Mouse (Mus musculus) heart, embryonic 14.5 days (tissue): Measurements from ENCODE around the gene Snrpg. TPM values are rescaled to one million over a fixed set of nuclear protein-coding genes. Genes with fewer than 3 reads are reported as not detected.

Source experiments
- ATAC-seq: fragments of 200-750 bp; cut with Nextera tagmentation; 2 replicates; pipeline ENCODE4 v1.8.0; 2017; ENCODE audit warnings: low read depth, moderate TSS enrichment; ENCODE audit not compliant: insufficient number of reproducible peaks, insufficient read depth, low FRiP score
- H3K27ac ChIP-seq, 2 experiments: fragments of 200-500 bp in 1 of 2; fragments of 300-500 bp in 1 of 2; sonication (generic) in 1 of 2; replicated peaks in 1 of 2; 2 replicates each; pipeline ENCODE4 v1.5.1; 2012 to 2014; ENCODE audit warnings: low read depth in 2 of 2, low read length in 2 of 2, control low read depth in 1 of 2, mild to moderate bottlenecking in 1 of 2, mixed read lengths in 1 of 2; ENCODE audit not compliant: control insufficient read depth in 1 of 2, insufficient read depth in 1 of 2
- H3K27me3 ChIP-seq: fragments of 300-500 bp; sonication (generic); 2 replicates; pipeline ENCODE4 v1.6.1; 2014; ENCODE audit warnings: mild to moderate bottlenecking, low read length, control low read depth; ENCODE audit not compliant: control insufficient read depth, insufficient read depth
- H3K36me3 ChIP-seq: fragments of 300-500 bp; sonication (generic); 2 replicates; pipeline ENCODE4 v1.6.1; 2014; ENCODE audit warnings: mild to moderate bottlenecking, control low read depth, low read length, mixed read lengths; ENCODE audit not compliant: control insufficient read depth, insufficient read depth
- H3K4me1 ChIP-seq, 2 experiments: fragments of 200-500 bp in 1 of 2; fragments of 300-500 bp in 1 of 2; sonication (generic) in 1 of 2; 2 replicates each; pipeline ENCODE4 v1.6.1; 2012 to 2014; ENCODE audit warnings: low read length in 2 of 2, control low read depth in 1 of 2, mixed read lengths in 1 of 2; ENCODE audit not compliant: control insufficient read depth in 2 of 2, insufficient read depth in 2 of 2
- H3K4me2 ChIP-seq: fragments of 300-500 bp; sonication (generic); 2 replicates; pipeline ENCODE4 v1.6.1; 2014; ENCODE audit warnings: mild to moderate bottlenecking, low read length
- H3K4me3 ChIP-seq, 2 experiments: fragments of 200-500 bp in 1 of 2; fragments of 300-500 bp in 1 of 2; sonication (generic) in 1 of 2; 2 replicates each; pipeline ENCODE4 v1.5.1; 2012 to 2014; ENCODE audit warnings: low read length in 2 of 2, mild to moderate bottlenecking in 2 of 2, control low read depth in 1 of 2, low read depth in 1 of 2, moderate library complexity in 1 of 2; ENCODE audit not compliant: control insufficient read depth in 1 of 2, insufficient read depth in 1 of 2
- H3K9ac ChIP-seq: fragments of 300-500 bp; sonication (generic); 2 replicates; pipeline ENCODE4 v1.6.1; 2014; ENCODE audit warnings: mild to moderate bottlenecking, low read length
- H3K9me3 ChIP-seq: fragments of 300-500 bp; sonication (generic); 2 replicates; pipeline ENCODE4 v1.6.1; 2016; ENCODE audit warnings: low read length, control low read depth; ENCODE audit not compliant: control insufficient read depth
- WGBS: fragments of 180-500 bp; shearing (Covaris S2); extraction: QIAGEN DNeasy Blood & Tissue Kit; methylation state at CpG from one replicate; pipeline ENCODE4 v1.1.7; 2014; 5-methylcytosine and 5-hydroxymethylcytosine counted together
- polyA plus RNA-seq: library from polyadenylated mRNA; unstranded; fragments of >200 nt; fragmentation: Nextera tagmentation; extraction: Ambion mirVana; gene quantifications from 2 replicates; pipeline ENCODE4 v1.2.1, GENCODE M21; 2014

Gene Snrpg
- polyA plus RNA-seq, 1 experiment from 2014 or later, result 384 TPM

DNA sequence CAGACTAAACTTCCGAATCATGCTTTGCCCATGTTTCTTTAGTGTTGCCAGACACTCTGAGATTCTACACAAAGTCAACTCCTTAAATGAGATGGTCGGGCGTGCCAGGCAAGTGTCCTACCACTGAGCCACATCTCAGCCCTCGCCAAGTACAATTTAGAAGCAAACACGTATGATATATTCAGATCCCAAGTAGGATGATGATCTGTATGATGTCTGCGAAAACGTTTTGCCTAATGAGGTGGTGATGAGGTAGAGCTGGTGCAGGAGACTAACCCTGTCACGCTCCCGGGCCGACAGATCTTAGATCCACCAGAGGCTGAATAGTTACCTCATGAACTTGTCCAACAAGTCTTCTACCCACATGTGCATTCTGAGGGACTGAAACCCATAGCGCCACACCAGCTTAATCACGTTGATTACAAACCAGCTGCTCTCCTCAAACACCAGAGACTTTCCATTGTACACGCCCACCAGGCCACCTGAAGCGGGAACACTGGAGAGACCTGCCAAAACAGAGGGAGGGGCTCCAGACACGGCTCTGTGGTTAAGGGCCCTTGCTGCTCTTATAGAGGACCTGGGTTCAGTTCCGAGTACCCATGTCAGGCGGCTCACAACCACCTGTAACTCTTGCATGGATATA is 23.1 kb downstream of the Snrpg start:
- Histone ChIP-seq H3K9me3 (no peaks in the 10 kb centered on the region), H3K27ac (no peak overlapping the region), H3K4me3 (no peak overlapping the region), H3K4me2 (no peak overlapping the region), H3K36me3 (peaks cover 45% of the 10 kb centered on the region), H3K9ac (no peak overlapping the region), H3K27me3 (no peaks in the 10 kb centered on the region), H3K4me1 (peaks cover 9 to 27% of the 10 kb centered on the region in 2 experiments)
- 88% methylated on average over 17 of the region's 17 CpGs for WGBS
- ATAC-seq, result no peak

DNA sequence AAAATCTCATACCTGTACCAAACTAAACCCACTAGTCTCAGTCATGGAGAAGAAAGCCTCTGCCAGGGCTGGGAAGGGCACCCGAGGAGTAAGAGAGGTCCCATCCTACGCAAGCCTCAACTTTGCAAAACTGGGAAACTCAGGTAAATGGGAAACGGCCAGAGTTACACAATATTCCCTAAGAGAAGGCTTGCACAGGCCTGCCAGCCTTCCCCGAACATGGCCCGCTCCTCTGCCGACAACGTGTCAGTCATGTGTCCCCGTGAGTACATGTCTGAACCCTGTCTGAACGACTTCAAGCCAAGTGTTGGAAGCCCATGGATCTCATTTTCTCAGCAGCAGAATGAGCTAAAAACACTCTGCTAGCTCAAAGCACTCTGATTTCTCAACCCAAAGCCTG is 23.9 kb downstream of the Snrpg start:
- 65% methylated on average over 9 of the region's 9 CpGs for WGBS
- Histone ChIP-seq H3K4me3 (no peak overlapping the region), H3K27ac (0 out of 4 replicates have a peak overlapping the region, but pooled peaks of 1 of the 2 experiments have one; percentile 8), H3K9me3 (no peaks in the 10 kb centered on the region), H3K4me1 (peaks cover 9 to 27% of the 10 kb centered on the region in 2 experiments), H3K27me3 (no peaks in the 10 kb centered on the region), H3K36me3 (peaks cover 36% of the 10 kb centered on the region), H3K4me2 (peak overlapping the region; percentile 79), H3K9ac (peak overlapping the region; percentile 91)
- no peak for ATAC-seq

- no peak overlapping the region for H3K27ac ChIP-seq
- peaks cover 27% of the 10 kb centered on the region for H3K36me3 ChIP-seq
- H3K4me1 ChIP-seq, result peaks cover 9 to 30% of the 10 kb centered on the region in 2 experiments
- ATAC-seq, result no peak
- H3K4me2 ChIP-seq, result peak overlapping the region; percentile 79
- H3K9me3 ChIP-seq, result no peaks in the 10 kb centered on the region
- peak overlapping the region; percentile 91 for H3K9ac ChIP-seq
- peak overlapping the region; percentile 84 to 94 for H3K4me3 ChIP-seq
- 22% methylated on average over 10 of the region's 10 CpGs for WGBS
- no peaks in the 10 kb centered on the region for H3K27me3 ChIP-seq
Measured at GRCm38 (mm10) chr6:86395969-86396368, 24.9 kb downstream of the Snrpg start.

DNA sequence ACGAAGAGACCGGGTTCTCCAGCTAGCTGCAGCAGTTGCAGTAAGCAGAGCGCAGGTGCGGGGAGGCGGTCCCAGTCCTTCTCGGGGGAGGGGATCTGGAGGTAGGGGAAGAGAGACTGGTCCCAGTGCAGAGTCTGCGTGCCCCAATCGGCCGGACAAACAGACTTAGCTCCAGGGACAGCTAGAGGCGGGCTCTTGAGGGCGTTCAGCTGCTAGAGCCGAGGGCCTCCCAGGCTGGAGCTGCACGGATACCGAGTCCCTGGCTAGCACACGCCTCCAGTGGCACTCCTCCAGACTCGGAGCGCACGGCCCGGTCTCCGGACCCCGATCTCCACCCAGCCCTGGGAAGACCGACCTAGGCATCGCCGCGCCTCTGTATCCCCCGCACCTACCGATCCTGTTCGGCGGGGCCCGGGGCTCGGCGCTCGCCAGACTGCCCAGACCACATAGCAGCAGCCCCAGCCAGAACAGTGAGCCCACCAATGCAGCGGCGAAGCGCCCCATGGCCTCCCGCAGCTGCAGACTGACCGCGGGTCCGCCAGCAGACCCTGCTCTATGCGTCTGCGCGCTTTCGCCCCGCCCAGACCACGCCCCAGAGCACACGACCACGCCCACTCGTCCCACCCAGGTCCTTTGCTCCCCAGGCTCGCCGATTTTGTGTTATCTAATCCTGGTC is 25.6 kb downstream of the Snrpg start, which contains the start of gene Pcyox1:
Gene Pcyox1, minus strand, starts transcription at position 574 of the 676 bp plus-strand sequence.
- peak; percentile 92 for ATAC-seq
- H3K4me1 ChIP-seq, result peaks cover 9 to 30% of the 10 kb centered on the region in 2 experiments
- peak within 1 kb of the TSS; percentile 43 to 89 for H3K27ac ChIP-seq
- no peaks in the 10 kb centered on the region for H3K9me3 ChIP-seq
- peak within 1 kb of the TSS; percentile 84 to 94 for H3K4me3 ChIP-seq
- H3K36me3 ChIP-seq, result peaks cover 19% of the 10 kb centered on the region
- no peaks in the 10 kb centered on the region for H3K27me3 ChIP-seq
- WGBS, result under 1% methylated on average over 51 of the region's 51 CpGs
- peak within 1 kb of the TSS; percentile 91 for H3K9ac ChIP-seq
- peak within 1 kb of the TSS; percentile 79 for H3K4me2 ChIP-seq

- peaks cover 12% of the 10 kb centered on the region for H3K36me3 ChIP-seq
- ATAC-seq, result no peak; the same call in 1 of the 2 replicates
- no peaks in the 10 kb centered on the region for H3K9me3 ChIP-seq
- H3K27me3 ChIP-seq, result no peaks in the 10 kb centered on the region
- 3% methylated on average over 14 of the region's 14 CpGs for WGBS
- H3K4me1 ChIP-seq, result peaks cover 9 to 30% of the 10 kb centered on the region in 2 experiments
- peak overlapping the region; percentile 91 for H3K9ac ChIP-seq
- peak overlapping the region; percentile 84 to 94 for H3K4me3 ChIP-seq
- H3K27ac ChIP-seq, result peak overlapping the region; percentile 42 to 89; a peak in 3 of 4 replicates
- peak overlapping the region; percentile 79 for H3K4me2 ChIP-seq
Measured at GRCm38 (mm10) chr6:86397257-86397980, 26.3 kb downstream of the Snrpg start.

- WGBS, result 74% methylated on average over 2 of the region's 2 CpGs
- H3K9ac ChIP-seq, result no peak overlapping the region
- H3K36me3 ChIP-seq, result peaks cover 4% of the 10 kb centered on the region; the same call in 1 of the 2 replicates
- H3K9me3 ChIP-seq, result no peaks in the 10 kb centered on the region
- peaks cover 9 to 30% of the 10 kb centered on the region in 2 experiments for H3K4me1 ChIP-seq
- no peak overlapping the region for H3K4me2 ChIP-seq
- no peaks in the 10 kb centered on the region for H3K27me3 ChIP-seq
- no peak for ATAC-seq
- H3K4me3 ChIP-seq, result no peak overlapping the region
- no peak overlapping the region for H3K27ac ChIP-seq
Measured at GRCm38 (mm10) chr6:86398986-86399385, 27.9 kb downstream of the Snrpg start.

DNA sequence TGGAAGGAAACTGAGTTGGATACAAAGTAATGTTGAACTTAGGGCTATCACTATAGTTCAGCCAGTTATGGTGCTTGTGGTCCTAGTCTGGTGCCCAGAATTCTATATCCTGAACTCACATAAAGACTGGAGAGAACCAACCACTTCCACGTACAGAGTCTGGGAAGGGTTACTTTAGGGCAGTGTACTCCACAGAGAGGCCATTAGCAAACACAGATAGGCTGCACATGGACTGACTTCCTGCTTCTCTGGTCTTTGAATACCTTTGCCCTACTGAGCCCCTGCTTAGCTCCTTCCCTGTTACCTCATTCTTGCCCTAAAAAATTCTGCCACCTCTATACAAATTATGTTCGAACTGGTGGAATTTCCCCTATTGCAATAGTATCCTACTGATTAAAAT is 28.9 kb downstream of the Snrpg start:
- Histone ChIP-seq H3K4me1 (peaks cover 7 to 20% of the 10 kb centered on the region in 2 experiments), H3K36me3 (no peaks in the 10 kb centered on the region), H3K9ac (no peak overlapping the region), H3K4me2 (no peak overlapping the region), H3K27me3 (no peaks in the 10 kb centered on the region), H3K4me3 (no peak overlapping the region), H3K27ac (no peak overlapping the region), H3K9me3 (no peaks in the 10 kb centered on the region)
- no peak for ATAC-seq
- 64% methylated on average over 2 of the region's 2 CpGs for WGBS
